In the genomic region with DNA sequence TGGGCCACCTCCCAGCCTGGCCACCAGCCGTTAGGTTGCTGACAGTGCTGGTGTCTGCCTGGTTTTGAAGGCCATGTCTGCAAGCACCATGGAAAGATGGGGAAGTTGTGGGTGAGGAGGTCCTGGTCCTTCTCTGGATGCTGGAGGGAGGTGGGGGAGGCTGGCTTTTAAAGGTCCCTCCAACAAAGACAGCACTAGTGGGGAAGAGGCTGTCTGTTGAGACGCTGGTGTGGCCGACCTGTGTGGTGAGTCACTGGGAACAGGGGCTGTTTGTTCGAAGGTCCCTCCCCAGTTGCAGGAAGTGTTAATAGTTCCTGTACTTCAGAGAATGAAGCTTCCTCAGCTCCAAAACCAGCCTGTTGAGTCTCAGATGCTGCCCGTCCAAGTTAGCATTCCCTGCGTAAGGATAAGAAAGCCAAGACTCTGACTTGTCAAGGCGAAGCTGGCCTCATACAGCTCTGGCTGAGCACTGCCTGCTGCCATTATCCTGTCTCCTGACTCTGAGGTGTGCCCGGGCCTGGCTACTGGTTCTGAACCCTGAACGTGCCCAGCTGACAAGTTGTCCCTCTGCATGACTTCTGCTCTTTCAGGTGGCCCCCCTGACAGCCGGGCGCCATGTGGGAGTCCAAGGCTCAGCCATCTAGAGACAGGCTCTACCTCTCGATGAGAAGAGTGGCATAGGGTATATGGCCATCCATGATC, we compare ENCODE assay signal across 17 mouse cellular contexts. TPM values are rescaled to one million over a fixed set of nuclear protein-coding genes. Genes with fewer than 3 reads are reported as not detected.
DNase-seq lines count a peak whose midpoint lies in the region; ATAC-seq and TF ChIP-seq lines count a peak whose summit lies in the region.
"Had no signal": no experiment of that assay in that cellular context is flagged by ENCODE, and none has a peak within 500 bp of the region (broad histone marks: within the 10 kb centered on the region; RNA-seq: fewer than 3 reads in every experiment).

No protein-coding gene starts in this region.

- no peak overlapping the region for H3K4me2 ChIP-seq in heart, embryonic 13.5 days
- H3K4me2 ChIP-seq in liver, embryonic 11.5 days: no peak overlapping the region
- H3K4me2 ChIP-seq in liver, postnatal 0 days (ENCODE audit: low read depth, low read length): no peak overlapping the region
- no peak overlapping the region for H3K4me2 ChIP-seq in limb, embryonic 11.5 days (ENCODE audit: low read depth, severe bottlenecking)
- no peak overlapping the region for H3K4me2 ChIP-seq in hindbrain, embryonic 13.5 days
- H3K4me2 ChIP-seq: embryonic facial prominence, embryonic 12.5 days; forebrain, embryonic 12.5 days; liver, embryonic 15.5 days had no signal

- 0 out of 2 replicates have a peak, but pooled peaks cover 6% of the 10 kb centered on the region for H3K36me3 ChIP-seq in heart, embryonic 13.5 days
- no peaks in the 10 kb centered on the region for H3K36me3 ChIP-seq in liver, embryonic 11.5 days (ENCODE audit: control insufficient read depth, insufficient read depth, low read length)
- H3K36me3 ChIP-seq in liver, postnatal 0 days (replicated peaks; ENCODE audit: insufficient read depth, low read length): no peaks in the 10 kb centered on the region
- 0 out of 2 replicates have a peak, but pooled peaks cover 2% of the 10 kb centered on the region for H3K36me3 ChIP-seq in limb, embryonic 11.5 days (ENCODE audit: control insufficient read depth, insufficient read depth, low read length)
- H3K36me3 ChIP-seq in small intestine, adult 2 months (ENCODE audit: control insufficient read depth, insufficient read depth, low read length): peaks cover 15% of the 10 kb centered on the region
- H3K36me3 ChIP-seq in hindbrain, embryonic 13.5 days: no peaks in the 10 kb centered on the region
- H3K36me3 ChIP-seq: forebrain, embryonic 12.5 days had no signal

- H3K27ac ChIP-seq in heart, embryonic 13.5 days (replicated peaks): no peak overlapping the region; the same call in 1 of the 2 replicates
- 0 out of 2 replicates have a peak overlapping the region, but pooled peaks have one; percentile 8 for H3K27ac ChIP-seq in liver, embryonic 11.5 days (ENCODE audit: low read depth, low read length)
- no peak overlapping the region for H3K27ac ChIP-seq in liver, postnatal 0 days (ENCODE audit: low read depth)
- 0 out of 2 replicates have a peak overlapping the region, but pooled peaks have one; percentile 47 for H3K27ac ChIP-seq in limb, embryonic 11.5 days (replicated peaks; ENCODE audit: low read depth, low read length)
- 0 out of 2 replicates have a peak overlapping the region, but pooled peaks have one; percentile 18 for H3K27ac ChIP-seq in small intestine, adult 2 months (ENCODE audit: insufficient read depth, low read depth, low read length)
- no peak overlapping the region; the same call in 1 of the 2 replicates for H3K27ac ChIP-seq in hindbrain, embryonic 13.5 days
- H3K27ac ChIP-seq: embryonic facial prominence, embryonic 12.5 days; layer of hippocampus, adult 2 months; liver, embryonic 15.5 days had no signal

- no peaks in the 10 kb centered on the region for H3K9me3 ChIP-seq in heart, embryonic 13.5 days
- no peaks in the 10 kb centered on the region for H3K9me3 ChIP-seq in liver, embryonic 11.5 days (ENCODE audit: control insufficient read depth, low read length)
- no peaks in the 10 kb centered on the region for H3K9me3 ChIP-seq in liver, postnatal 0 days (ENCODE audit: low read length)
- H3K9me3 ChIP-seq in limb, embryonic 11.5 days (ENCODE audit: control insufficient read depth, low read length): no peaks in the 10 kb centered on the region
- no peaks in the 10 kb centered on the region for H3K9me3 ChIP-seq in hindbrain, embryonic 13.5 days
- H3K9me3 ChIP-seq: embryonic facial prominence, embryonic 12.5 days; forebrain, embryonic 12.5 days; G1E; liver, embryonic 15.5 days had no signal

- TF ChIP-seq CTCF in liver, postnatal 0 days (IDR thresholded peaks at IDR 0.05; ENCODE audit: low read depth): no peak
- TF ChIP-seq CTCF in small intestine, adult 2 months (IDR thresholded peaks at IDR 0.05; ENCODE audit: extremely low read depth, insufficient read length, insufficient replicate concordance, low read depth, low read length): no peak

- no peak for TF ChIP-seq EP300 in liver, postnatal 0 days (IDR thresholded peaks at IDR 0.05; ENCODE audit: low read depth)

- TF ChIP-seq POLR2A in small intestine, adult 2 months (IDR thresholded peaks at IDR 0.05; ENCODE audit: low read depth, low read length): no peak

- H3K9ac ChIP-seq in heart, embryonic 13.5 days: peak overlapping the region; percentile 5; the same call in 1 of the 2 replicates
- no peak overlapping the region for H3K9ac ChIP-seq in liver, embryonic 11.5 days (ENCODE audit: low read depth, low read length)
- H3K9ac ChIP-seq in liver, postnatal 0 days (replicated peaks): no peak overlapping the region
- no peak overlapping the region for H3K9ac ChIP-seq in limb, embryonic 11.5 days (ENCODE audit: low read length)
- no peak overlapping the region for H3K9ac ChIP-seq in hindbrain, embryonic 13.5 days
- H3K9ac ChIP-seq: embryonic facial prominence, embryonic 12.5 days; forebrain, embryonic 12.5 days; liver, embryonic 15.5 days had no signal

- H3K4me1 ChIP-seq in heart, embryonic 13.5 days: peaks cover 52% of the 10 kb centered on the region
- H3K4me1 ChIP-seq in liver, embryonic 11.5 days (replicated peaks; ENCODE audit: control insufficient read depth, insufficient read depth, low read length): peaks cover 45% of the 10 kb centered on the region
- H3K4me1 ChIP-seq in liver, postnatal 0 days (ENCODE audit: insufficient read depth): peaks cover 27% of the 10 kb centered on the region
- peaks cover 34% of the 10 kb centered on the region for H3K4me1 ChIP-seq in limb, embryonic 11.5 days (ENCODE audit: control insufficient read depth, insufficient read depth, low read length)
- H3K4me1 ChIP-seq in small intestine, adult 2 months (ENCODE audit: control insufficient read depth, insufficient read depth, insufficient read length, low read length): peaks cover 14% of the 10 kb centered on the region
- peaks cover 50% of the 10 kb centered on the region for H3K4me1 ChIP-seq in hindbrain, embryonic 13.5 days (replicated peaks)

- no peak overlapping the region for H3K4me3 ChIP-seq in heart, embryonic 13.5 days
- H3K4me3 ChIP-seq in liver, embryonic 11.5 days (ENCODE audit: low read depth, low read length): no peak overlapping the region
- no peak overlapping the region for H3K4me3 ChIP-seq in liver, postnatal 0 days (ENCODE audit: low read depth, low read length)
- no peak overlapping the region for H3K4me3 ChIP-seq in limb, embryonic 11.5 days (ENCODE audit: low read depth, low read length)
- no peak overlapping the region for H3K4me3 ChIP-seq in small intestine, adult 2 months (ENCODE audit: low read depth, low read length)
- H3K4me3 ChIP-seq in hindbrain, embryonic 13.5 days: no peak overlapping the region
- H3K4me3 ChIP-seq: embryonic facial prominence, embryonic 12.5 days; forebrain, embryonic 12.5 days; layer of hippocampus, adult 2 months; liver, embryonic 15.5 days had no signal

- ATAC-seq in heart, embryonic 13.5 days (ENCODE audit: extremely low read depth, insufficient number of reproducible peaks, low FRiP score, low TSS enrichment): no peak
- no peak for ATAC-seq in liver, embryonic 11.5 days (replicated peaks; ENCODE audit: low FRiP score)
- ATAC-seq in liver, postnatal 0 days: no peak
- ATAC-seq in limb, embryonic 11.5 days (ENCODE audit: insufficient number of reproducible peaks, low FRiP score, low TSS enrichment, low read depth): no peak
- no peak for ATAC-seq in hindbrain, embryonic 13.5 days (ENCODE audit: low FRiP score)

- no peaks in the 10 kb centered on the region for H3K27me3 ChIP-seq in heart, embryonic 13.5 days (replicated peaks)
- H3K27me3 ChIP-seq in liver, embryonic 11.5 days (replicated peaks; ENCODE audit: control insufficient read depth, insufficient read depth, low read length): no peaks in the 10 kb centered on the region
- no peaks in the 10 kb centered on the region for H3K27me3 ChIP-seq in liver, postnatal 0 days (ENCODE audit: insufficient read depth, low read length)
- H3K27me3 ChIP-seq in limb, embryonic 11.5 days (ENCODE audit: control insufficient read depth, insufficient read depth, low read length): no peaks in the 10 kb centered on the region
- H3K27me3 ChIP-seq in small intestine, adult 2 months (ENCODE audit: control insufficient read depth, insufficient read depth, low read length): no peaks in the 10 kb centered on the region
- no peaks in the 10 kb centered on the region for H3K27me3 ChIP-seq in hindbrain, embryonic 13.5 days
- H3K27me3 ChIP-seq: embryonic facial prominence, embryonic 12.5 days; forebrain, embryonic 12.5 days; liver, embryonic 15.5 days had no signal

- no peak for DNase-seq in heart, adult 8-10 months (ENCODE audit: low spot score)
- DNase-seq in liver, embryonic 11.5 days (ENCODE audit: low spot score): no peak
- no peak for DNase-seq in liver, postnatal 0 days
- DNase-seq in limb, embryonic 11.5 days (ENCODE audit: low spot score): no peak
- no peak for DNase-seq in urinary bladder, postnatal 10 days (ENCODE audit: low spot score)
- DNase-seq: adrenal gland, postnatal 25 days; cerebellum, postnatal 25 days; kidney, adult 11 months; thymus, adult 2 months had no signal

- WGBS in heart, embryonic 13.5 days: 69% methylated on average over 12 of the region's 12 CpGs
- WGBS in liver, embryonic 11.5 days: 67% methylated on average over 12 of the region's 12 CpGs
- WGBS in liver, postnatal 0 days (ENCODE audit: insufficient replicate concordance): 66% methylated on average over 12 of the region's 12 CpGs
- 87% methylated on average over 12 of the region's 12 CpGs for WGBS in limb, embryonic 11.5 days
- 76% methylated on average over 12 of the region's 12 CpGs for WGBS in small intestine, adult 2 months
- 89% methylated on average over 12 of the region's 12 CpGs for WGBS in hindbrain, embryonic 13.5 days

RNA-seq across cellular contexts. Expression of a gene that starts 19.2 kb away (rescaled TPM):
- polyA plus RNA-seq in heart, embryonic 13.5 days (2015; fragmentation: Nextera tagmentation; extraction: Ambion mirVana): 1.1 and 1.5 TPM in 2 replicates
- 10 to 100 TPM; 32.4 to 33.8 (median 33.1) TPM for total RNA-seq in heart, adult 8-10 months (2022)
- 1.6 and 2.3 TPM in 2 replicates for polyA plus RNA-seq in liver, embryonic 11.5 days (2014; fragmentation: Nextera tagmentation; extraction: Ambion mirVana)
- 0.66 and 0.73 TPM in 2 replicates for polyA plus RNA-seq in liver, postnatal 0 days (2015; fragmentation: Nextera tagmentation; extraction: Ambion mirVana)
- polyA plus RNA-seq in limb, embryonic 11.5 days (2014; fragmentation: Nextera tagmentation; extraction: Ambion mirVana): 2.3 and 2.7 TPM in 2 replicates
- 118 and 203 TPM in 2 replicates for polyA plus RNA-seq in small intestine, adult 2 months (2012; rRNA removed)
- 1.5 and 2.1 TPM in 2 replicates for polyA plus RNA-seq in hindbrain, embryonic 13.5 days (2015; fragmentation: Nextera tagmentation; extraction: Ambion mirVana)

RNA-seq across cellular contexts. Expression of a gene that starts 44.2 kb away (rescaled TPM):
- 3.0 and 3.3 TPM in 2 replicates for polyA plus RNA-seq in heart, embryonic 13.5 days (2015; fragmentation: Nextera tagmentation; extraction: Ambion mirVana)
- total RNA-seq in heart, adult 8-10 months (2022): 1 to 10 TPM; 2.5 to 4.0 (median 3.6) TPM
- 24.1 and 27.3 TPM in 2 replicates for polyA plus RNA-seq in liver, embryonic 11.5 days (2014; fragmentation: Nextera tagmentation; extraction: Ambion mirVana)
- polyA plus RNA-seq in liver, postnatal 0 days (2015; fragmentation: Nextera tagmentation; extraction: Ambion mirVana): 8.3 and 9.0 TPM in 2 replicates
- 4.5 and 5.6 TPM in 2 replicates for polyA plus RNA-seq in limb, embryonic 11.5 days (2014; fragmentation: Nextera tagmentation; extraction: Ambion mirVana)
- polyA plus RNA-seq in small intestine, adult 2 months (2012; rRNA removed): 4.0 and 7.0 TPM in 2 replicates
- 5.8 and 6.6 TPM in 2 replicates for polyA plus RNA-seq in hindbrain, embryonic 13.5 days (2015; fragmentation: Nextera tagmentation; extraction: Ambion mirVana)

Comparison
In these comparisons a context has a peak if more than half of its experiments do, and no peak if none do; other contexts are left out.
1. H3K27ac ChIP-seq: peak in liver, embryonic 11.5 days (single experiment), limb, embryonic 11.5 days (single experiment) and small intestine, adult 2 months (single experiment); none in heart, embryonic 13.5 days (single experiment), liver, postnatal 0 days (single experiment) and hindbrain, embryonic 13.5 days (single experiment).
2. RNA of a gene that starts 19.2 kb away (polyA plus RNA-seq): 118 to 203 TPM in small intestine, adult 2 months; 2.3 to 2.7 TPM in limb, embryonic 11.5 days, 1.6 to 2.3 TPM in liver, embryonic 11.5 days, 1.5 to 2.1 TPM in hindbrain, embryonic 13.5 days, 1.1 to 1.5 TPM in heart, embryonic 13.5 days and 0.66 to 0.73 TPM in liver, postnatal 0 days; every median in the first group is over 10 times any median in the second.